ENCODE assay signal across 26 mouse cellular contexts in the genomic region with DNA sequence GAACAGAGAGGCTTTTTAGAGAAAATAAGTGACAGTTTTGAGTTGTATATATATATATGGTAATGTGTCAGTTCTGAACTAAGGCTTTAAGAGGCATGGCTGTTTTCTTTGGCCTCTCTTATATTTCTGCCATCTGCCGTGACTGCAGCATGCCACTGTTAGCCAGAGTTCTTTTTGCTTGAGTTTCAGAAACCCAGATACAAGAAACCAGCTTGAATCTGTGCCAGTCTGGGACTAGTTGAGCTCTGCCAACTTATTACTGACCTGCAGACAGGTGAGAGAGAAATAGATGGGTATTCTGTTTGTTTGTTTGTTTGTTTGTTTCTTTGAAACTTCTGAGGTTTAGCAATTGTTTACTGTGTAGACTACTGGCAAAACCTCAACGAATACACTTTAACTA.
"Had no signal": no experiment of that assay in that cellular context is flagged by ENCODE, and none has a peak within 500 bp of the region (broad histone marks: within the 10 kb centered on the region; RNA-seq: fewer than 3 reads in every experiment).

No protein-coding gene starts in this region.

- H3K4me1 ChIP-seq: heart, embryonic 13.5 days; heart, embryonic 15.5 days; hindbrain, embryonic 13.5 days; hindbrain, embryonic 15.5 days; kidney, embryonic 15.5 days; limb, embryonic 13.5 days; limb, embryonic 15.5 days; liver, embryonic 12.5 days had no signal

- H3K4me3 ChIP-seq: heart, adult 2 months; heart, embryonic 13.5 days; heart, embryonic 15.5 days; hindbrain, embryonic 13.5 days; hindbrain, embryonic 15.5 days; kidney, embryonic 15.5 days; limb, embryonic 13.5 days; limb, embryonic 15.5 days; liver, embryonic 12.5 days had no signal

- H3K9me3 ChIP-seq: heart, embryonic 13.5 days; heart, embryonic 15.5 days; hindbrain, embryonic 13.5 days; hindbrain, embryonic 15.5 days; kidney, embryonic 15.5 days; limb, embryonic 13.5 days; limb, embryonic 15.5 days; liver, embryonic 12.5 days had no signal

- H3K27ac ChIP-seq: heart, adult 2 months; heart, embryonic 13.5 days; heart, embryonic 15.5 days; hindbrain, embryonic 13.5 days; hindbrain, embryonic 15.5 days; hindbrain, postnatal 0 days; kidney, embryonic 15.5 days; kidney, postnatal 0 days; limb, embryonic 13.5 days; limb, embryonic 15.5 days; liver, embryonic 12.5 days; liver, embryonic 14.5 days had no signal

- H3K27me3 ChIP-seq: heart, embryonic 13.5 days; heart, embryonic 15.5 days; hindbrain, embryonic 13.5 days; hindbrain, embryonic 15.5 days; kidney, embryonic 15.5 days; limb, embryonic 15.5 days; liver, embryonic 12.5 days had no signal

- ATAC-seq: hindbrain, postnatal 0 days; intestine, embryonic 16.5 days; liver, embryonic 12.5 days had no signal

- H3K9ac ChIP-seq: heart, embryonic 13.5 days; heart, embryonic 15.5 days; hindbrain, embryonic 13.5 days; hindbrain, embryonic 15.5 days; kidney, embryonic 15.5 days; limb, embryonic 13.5 days; limb, embryonic 15.5 days; liver, embryonic 12.5 days; liver, embryonic 14.5 days had no signal

- H3K36me3 ChIP-seq: heart, embryonic 13.5 days; heart, embryonic 15.5 days; hindbrain, embryonic 13.5 days; hindbrain, embryonic 15.5 days; kidney, embryonic 15.5 days; limb, embryonic 13.5 days; limb, embryonic 15.5 days; liver, embryonic 12.5 days had no signal

- DNase-seq: gastrocnemius, postnatal 14 days; gastrocnemius, postnatal 36 days; heart, adult 11 months; heart, postnatal 14 days; heart, postnatal 36 days; kidney, adult 11 months; kidney, adult 2 months; kidney, adult 9 months; kidney, postnatal 14 days; kidney, postnatal 36 days; layer of hippocampus, postnatal 36 days; left cerebral cortex, postnatal 4 days had no signal

- H3K4me2 ChIP-seq: heart, embryonic 11.5 days; heart, embryonic 13.5 days; heart, embryonic 15.5 days; hindbrain, embryonic 13.5 days; hindbrain, embryonic 15.5 days; kidney, embryonic 15.5 days; limb, embryonic 13.5 days; limb, embryonic 15.5 days; liver, embryonic 12.5 days had no signal
